Mouse (Mus musculus): ENCODE measurements around the gene Eif5a. TPM values are rescaled to one million over a fixed set of nuclear protein-coding genes. Genes with fewer than 3 reads are reported as not detected.
A peak's percentile ranks its signal among the peaks of the same experiment; 100 is the strongest.
"Not testable (repeated sequence)": the region's sequence is repeated elsewhere in the genome, so short reads cannot be mapped to it uniquely, and the experiment has no call there.

Gene Eif5a
- polyA plus RNA-seq, 1 experiment: 457 TPM

GRCm38 (mm10) chr11:69922012-69922756 lies 426 bp upstream of the Eif5a start:
- peak; percentile 41 for DNase-seq (ENCODE audit: low read depth)

GRCm38 (mm10) chr11:69920266-69921031 lies 1.3 kb downstream of the Eif5a start:
- no peak for DNase-seq (ENCODE audit: low read depth)

- DNase-seq (ENCODE audit: low read depth): peak; percentile 69
These were observed 2.0 kb downstream of the Eif5a start for GRCm38 (mm10) chr11:69919661-69920265.

DNA sequence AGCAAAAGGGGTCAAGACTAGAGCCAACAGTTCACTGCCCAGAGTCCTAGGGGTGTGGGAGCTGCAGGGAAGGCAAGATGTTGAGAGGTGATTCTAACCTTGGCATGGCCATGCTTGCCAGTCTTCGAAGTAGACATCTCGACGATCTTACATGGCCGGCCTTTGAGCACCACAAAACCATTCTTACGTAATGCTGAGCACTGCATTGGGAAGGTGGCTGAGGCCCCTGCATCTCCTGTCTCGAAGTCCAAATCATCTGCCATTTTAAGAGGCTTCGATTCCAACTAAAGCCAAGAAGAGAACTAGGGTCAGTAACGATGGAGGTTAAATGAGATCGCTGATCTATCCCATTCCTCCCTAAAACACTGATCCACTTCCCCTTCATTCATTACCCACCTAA lies 2.7 kb downstream of the Eif5a start:
- no peak for DNase-seq (ENCODE audit: low read depth)

GRCm38 (mm10) chr11:69918118-69918517 lies 3.6 kb downstream of the Eif5a start:
- DNase-seq (ENCODE audit: low read depth): no peak

DNA sequence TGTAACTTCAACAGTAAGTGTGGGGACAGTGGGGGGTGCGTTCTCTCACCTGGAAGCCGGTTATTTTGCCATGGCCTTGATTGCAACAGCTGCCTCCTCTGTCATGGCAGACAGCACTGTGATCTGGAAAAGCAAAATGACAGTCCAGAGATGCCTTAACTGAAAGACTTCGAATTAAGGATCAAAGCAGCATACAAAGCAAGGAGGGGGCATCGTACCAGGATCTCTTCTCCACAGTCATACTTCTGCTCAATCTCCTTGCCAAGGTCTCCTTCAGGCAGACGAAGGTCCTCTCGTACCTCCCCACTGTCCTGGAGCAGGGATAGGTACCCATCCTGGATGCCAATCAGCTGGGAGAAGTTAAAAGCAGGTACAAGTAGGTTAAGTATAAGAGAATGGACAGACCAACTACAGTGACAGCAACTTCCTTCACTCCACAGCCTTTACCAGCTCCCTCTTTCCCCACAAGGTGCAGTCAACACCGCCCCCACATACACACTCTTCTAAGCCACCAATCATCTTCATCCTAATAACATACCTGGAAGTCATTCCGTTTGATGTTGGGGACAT lies 4.3 kb downstream of the Eif5a start:
- DNase-seq (ENCODE audit: low read depth): no peak

GRCm38 (mm10) chr11:69916652-69917378 lies 4.9 kb downstream of the Eif5a start:
- not testable (repeated sequence) for DNase-seq (ENCODE audit: low read depth)

- DNase-seq (ENCODE audit: low read depth): no peak
These were observed 5.8 kb downstream of the Eif5a start for GRCm38 (mm10) chr11:69915667-69916627.

DNA sequence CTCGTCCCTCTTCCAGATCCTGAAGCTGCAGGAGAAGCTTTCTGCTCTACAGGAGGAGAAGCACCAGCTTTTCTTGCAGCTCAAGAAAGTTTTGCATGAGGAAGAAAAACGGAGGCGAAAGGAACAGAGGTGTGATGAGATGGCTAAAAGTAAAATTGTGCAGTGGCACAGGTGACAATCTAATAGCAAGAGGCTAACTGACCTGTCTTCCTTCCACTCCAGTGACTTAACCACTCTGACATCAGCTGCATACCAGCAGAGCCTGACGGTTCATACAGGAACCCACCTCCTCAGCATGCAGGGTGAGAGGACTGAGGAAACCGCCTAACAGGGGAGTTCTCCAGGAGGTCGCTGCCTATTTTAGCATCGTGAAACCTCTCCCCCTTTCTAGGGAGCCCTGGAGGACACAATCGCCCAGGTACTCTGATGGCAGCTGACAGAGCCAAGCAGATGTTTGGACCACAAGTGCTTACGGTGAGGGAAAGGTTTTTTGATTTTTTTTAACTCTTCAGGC lies 6.8 kb downstream of the Eif5a start:
- DNase-seq (ENCODE audit: low read depth): no peak

DNA sequence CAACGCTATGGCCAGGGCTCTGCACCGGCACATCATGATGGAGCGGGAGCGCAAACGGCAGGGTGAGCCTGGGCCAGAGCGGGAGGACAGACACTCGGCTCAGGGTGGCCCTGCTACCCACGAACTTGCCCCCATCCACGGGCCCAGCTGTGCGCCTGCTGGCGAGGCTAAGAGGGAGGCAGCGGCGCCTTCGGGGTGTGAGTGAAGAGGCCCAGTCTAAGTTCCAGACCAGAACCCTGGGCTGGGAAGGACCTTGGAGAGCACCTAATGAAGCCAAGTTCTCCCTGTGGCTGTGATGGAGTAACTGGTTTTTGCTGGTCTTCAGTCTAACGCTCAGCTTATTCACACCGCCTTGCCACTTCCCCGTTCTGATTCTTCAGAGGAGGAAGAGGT lies 7.4 kb downstream of the Eif5a start:
- DNase-seq (ENCODE audit: low read depth): no peak

DNA sequence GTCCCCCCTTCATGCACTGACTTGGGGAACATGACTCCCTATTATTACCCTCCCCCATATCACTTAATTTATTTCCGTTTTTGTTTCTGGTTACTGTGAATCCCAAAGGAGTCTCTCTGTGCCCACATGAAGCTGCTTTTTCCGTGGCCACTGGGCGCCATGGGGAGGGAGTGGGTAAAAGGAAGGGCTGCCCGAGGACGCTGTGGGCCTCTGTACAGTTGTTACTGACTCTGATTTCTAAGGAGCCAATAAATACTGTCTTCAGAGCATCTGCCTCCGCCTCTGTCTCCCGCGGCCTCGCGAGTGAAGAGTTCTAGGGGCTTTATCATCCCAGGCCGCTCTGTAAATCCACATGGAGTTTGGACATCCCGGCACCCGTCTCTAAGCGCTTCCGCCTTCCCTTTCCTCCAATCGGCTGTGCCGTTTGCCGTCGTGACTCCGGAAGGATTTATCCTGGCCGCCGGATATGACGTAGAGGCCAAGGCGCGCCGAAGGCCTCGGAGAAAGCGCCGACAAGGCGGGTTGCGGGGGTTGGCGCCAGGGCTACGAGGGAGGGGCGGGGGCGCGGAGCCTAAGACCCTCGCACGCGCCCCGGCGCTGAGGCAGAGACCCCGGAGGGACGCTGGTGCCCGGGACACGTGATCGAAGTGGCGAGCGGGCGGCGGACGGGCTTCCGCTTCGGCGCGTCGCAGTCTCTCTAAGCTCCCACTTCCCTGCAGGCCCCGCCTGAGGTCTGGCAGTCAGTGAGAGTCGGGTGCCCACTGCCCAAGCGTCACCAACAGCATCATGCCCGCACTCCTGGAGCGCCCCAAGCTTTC lies 8.0 kb downstream of the Eif5a start, which contains the start of gene Gps2:
Gene Gps2 (plus strand): TSS at position 335 of the 818 bp plus-strand sequence.
- no peak for DNase-seq (ENCODE audit: low read depth)

GRCm38 (mm10) chr11:69912716-69913530 lies 8.8 kb downstream of the Eif5a start:
- DNase-seq (ENCODE audit: low read depth): no peak

- no peak for DNase-seq (ENCODE audit: low read depth)
These were observed 10.1 kb downstream of the Eif5a start for GRCm38 (mm10) chr11:69911701-69912100.

DNA sequence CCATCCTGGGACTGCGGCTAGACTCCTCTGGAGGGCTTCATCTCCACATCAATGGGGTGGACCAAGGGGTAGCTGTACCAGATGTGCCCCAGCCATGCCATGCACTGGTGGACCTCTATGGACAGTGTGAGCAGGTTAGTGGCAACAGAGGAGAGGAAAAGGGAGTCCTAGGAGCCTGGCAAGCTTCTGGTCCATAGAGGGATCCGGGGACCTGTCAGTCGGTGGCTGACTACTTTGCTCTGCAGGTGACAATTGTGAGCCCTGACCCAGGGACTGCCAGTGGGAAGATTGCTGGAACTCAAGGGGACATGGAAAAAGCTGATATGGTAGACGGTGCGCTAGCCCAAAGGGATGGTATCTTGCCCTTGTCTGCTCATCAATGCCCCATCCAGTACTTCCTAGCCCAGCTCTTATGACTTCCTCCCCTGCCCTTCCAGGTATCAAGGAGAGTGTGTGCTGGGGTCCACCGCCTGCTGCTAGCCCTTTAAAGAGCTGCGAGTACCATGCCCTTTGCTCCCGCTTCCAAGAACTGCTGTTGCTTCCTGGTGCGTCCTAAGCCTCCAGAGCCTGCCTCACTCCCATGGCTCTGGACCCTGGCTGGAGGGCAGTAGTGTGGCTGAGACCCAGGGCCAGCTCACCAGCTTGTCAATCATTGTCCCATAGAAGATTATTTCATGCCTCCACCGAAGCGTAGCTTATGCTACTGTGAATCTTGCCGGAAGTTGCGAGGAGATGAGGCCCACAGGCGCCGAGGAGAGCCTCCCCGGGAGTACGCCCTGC lies 10.8 kb downstream of the Eif5a start:
- no peak for DNase-seq (ENCODE audit: low read depth)

- DNase-seq (ENCODE audit: low read depth): no peak
These were observed 11.6 kb downstream of the Eif5a start for GRCm38 (mm10) chr11:69910177-69910576.

DNA sequence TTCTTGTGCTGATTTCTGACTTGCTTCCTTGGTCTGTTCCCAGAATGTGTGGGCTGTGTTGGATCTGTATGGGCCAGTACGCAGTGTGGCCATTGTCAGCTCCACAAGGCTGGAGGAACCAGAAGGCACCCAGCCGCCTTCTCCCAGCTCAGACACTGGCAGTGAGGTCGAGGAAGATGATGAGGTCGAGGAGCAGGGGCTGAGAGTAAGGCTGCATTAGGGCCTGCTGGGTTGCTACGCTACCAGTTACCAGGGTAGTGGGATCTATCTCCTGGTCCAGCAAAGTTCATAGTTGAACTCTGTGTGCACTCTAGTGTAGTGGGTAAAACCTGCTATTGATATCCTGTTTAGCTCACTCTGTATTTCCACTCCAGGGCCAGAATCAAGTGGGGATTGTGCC lies 12.6 kb downstream of the Eif5a start:
- no peak for DNase-seq (ENCODE audit: low read depth)

GRCm38 (mm10) chr11:69908645-69909044 lies 13.1 kb downstream of the Eif5a start:
- DNase-seq (ENCODE audit: low read depth): no peak

GRCm38 (mm10) chr11:69904311-69904710 lies 17.4 kb downstream of the Eif5a start:
- no peak for DNase-seq (ENCODE audit: low read depth)

Measured in gonadal fat pad, adult 2 months (tissue).